Mouse (Mus musculus) liver, embryonic 11.5 days (tissue): ENCODE data around the gene Wdr54. TPM values are rescaled to one million over a fixed set of nuclear protein-coding genes. Genes with fewer than 3 reads are reported as not detected.

Source experiments
- ATAC-seq: fragments of 200-750 bp; cut with Nextera tagmentation; replicated peaks from 2 replicates; pipeline ENCODE4 v1.8.0; 2017; ENCODE audit warnings: moderate number of reproducible peaks, mild to moderate bottlenecking, moderate TSS enrichment, moderate library complexity; ENCODE audit not compliant: low FRiP score
- DNase-seq: peaks from one replicate; pipeline ENCODE4 v3.0.0-alpha.2; 2017; ENCODE audit warnings: low spot score
- H3K27ac ChIP-seq: fragments of 300-500 bp; sonication (generic); 2 replicates; pipeline ENCODE4 v1.5.1; 2014; ENCODE audit warnings: mild to moderate bottlenecking, low read depth, low read length, control low read depth
- H3K27me3 ChIP-seq: fragments of 300-500 bp; sonication (generic); replicated peaks from 2 replicates; pipeline ENCODE4 v1.6.1; 2014; ENCODE audit warnings: low read length, mixed read lengths; ENCODE audit not compliant: control insufficient read depth, insufficient read depth
- H3K36me3 ChIP-seq: fragments of 300-500 bp; sonication (generic); 2 replicates; pipeline ENCODE4 v1.6.1; 2014; ENCODE audit warnings: mild to moderate bottlenecking, low read length, moderate library complexity, mixed read lengths; ENCODE audit not compliant: control insufficient read depth, insufficient read depth
- H3K4me1 ChIP-seq: fragments of 300-500 bp; sonication (generic); replicated peaks from 2 replicates; pipeline ENCODE4 v1.6.1; 2014; ENCODE audit warnings: low read length, mixed read lengths; ENCODE audit not compliant: control insufficient read depth, insufficient read depth
- H3K4me2 ChIP-seq: fragments of 300-500 bp; sonication (generic); 2 replicates; pipeline ENCODE4 v1.6.1; 2014; ENCODE audit warnings: mild to moderate bottlenecking, control low read depth, moderate library complexity
- H3K4me3 ChIP-seq: fragments of 300-500 bp; sonication (generic); 2 replicates; pipeline ENCODE4 v1.5.1; 2014; ENCODE audit warnings: low read depth, low read length, control low read depth
- H3K9ac ChIP-seq: fragments of 300-500 bp; sonication (generic); 2 replicates; pipeline ENCODE4 v1.6.1; 2014; ENCODE audit warnings: low read depth, low read length, control low read depth
- H3K9me3 ChIP-seq: fragments of 300-500 bp; sonication (generic); 2 replicates; pipeline ENCODE4 v1.6.1; 2016; ENCODE audit warnings: low read length, inconsistent platforms, mixed read lengths; ENCODE audit not compliant: control insufficient read depth
- WGBS: fragments of 180-500 bp; shearing (Covaris S2); extraction: QIAGEN DNeasy Blood & Tissue Kit; methylation state at CpG from one replicate; pipeline ENCODE4 v1.1.7; 2014; 5-methylcytosine and 5-hydroxymethylcytosine counted together
- polyA plus RNA-seq: library from polyadenylated mRNA; unstranded; fragments of >200 nt; fragmentation: Nextera tagmentation; extraction: Ambion mirVana; gene quantifications from 2 replicates; pipeline ENCODE4 v1.2.1, GENCODE M21; 2014

Gene Wdr54
- polyA plus RNA-seq, 1 experiment from 2014 or later: 2.3 TPM

DNA sequence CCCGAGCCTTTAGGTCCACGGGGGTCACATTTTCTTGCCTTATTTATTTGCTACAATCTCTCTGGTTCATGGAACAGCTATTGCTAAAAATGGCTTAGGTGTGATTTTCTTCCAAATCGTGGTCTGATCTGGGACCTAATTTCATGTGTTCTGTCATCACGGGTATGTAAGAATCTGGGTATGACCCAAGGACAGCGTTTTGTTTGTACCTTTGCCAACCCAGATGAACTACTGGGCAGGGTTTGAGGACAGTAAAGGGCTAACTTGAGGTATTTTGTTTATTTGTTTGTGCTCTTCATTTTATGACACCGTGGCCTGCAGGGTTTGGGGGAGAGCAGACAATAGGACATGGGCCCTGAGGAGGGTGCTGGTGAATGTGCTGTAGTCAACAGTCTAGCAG is 24.4 kb upstream of the Wdr54 start:
- Histone ChIP-seq H3K27ac (no peak overlapping the region), H3K27me3 (no peaks in the 10 kb centered on the region), H3K36me3 (peaks cover 5% of the 10 kb centered on the region; the same call in 1 of the 2 replicates), H3K4me2 (no peak overlapping the region), H3K9me3 (no peaks in the 10 kb centered on the region), H3K4me1 (peaks cover 13% of the 10 kb centered on the region), H3K4me3 (no peak overlapping the region), H3K9ac (no peak overlapping the region)
- DNase-seq (no peak), ATAC-seq (no peak)
- 82% methylated on average over 6 of the region's 6 CpGs for WGBS

DNA sequence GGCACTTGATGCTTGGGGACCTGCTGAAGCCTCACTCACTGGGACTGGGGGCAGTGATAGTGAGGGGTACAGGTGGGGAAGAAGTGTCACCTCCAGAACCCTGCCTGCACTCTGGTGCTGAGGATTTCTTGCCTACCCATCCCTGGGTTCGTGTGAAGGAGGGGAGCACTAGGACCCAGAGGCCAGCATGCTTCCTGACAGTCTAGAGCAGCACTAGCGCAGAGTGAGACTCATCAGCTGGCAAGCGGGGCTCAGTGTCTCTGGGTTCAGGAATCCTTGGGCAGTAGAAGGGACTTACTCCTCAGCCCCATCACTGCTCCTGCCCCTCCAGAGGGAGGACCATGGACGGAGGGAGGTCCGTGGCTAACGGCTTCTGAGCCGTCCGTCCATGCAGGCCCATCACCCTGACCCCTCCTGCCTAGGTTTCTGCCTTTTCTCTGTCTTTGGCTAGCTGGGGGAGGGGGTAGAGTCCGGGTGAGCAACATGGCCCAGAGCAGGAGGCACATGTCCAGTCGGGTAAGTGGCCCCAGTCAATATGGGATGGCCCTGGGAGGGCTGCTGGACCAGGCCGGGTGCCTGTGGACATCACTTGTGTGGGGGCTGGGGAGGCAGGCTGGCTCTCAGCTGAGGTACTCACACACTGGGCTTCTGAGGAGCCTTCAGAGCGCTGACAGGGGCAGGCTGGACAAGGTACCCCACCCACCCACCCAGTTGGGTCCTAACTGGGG is 23.4 kb upstream of the Wdr54 start:
- ATAC-seq: peak; percentile 45
- H3K9me3 ChIP-seq: no peaks in the 10 kb centered on the region
- peak overlapping the region; percentile 48 for H3K4me2 ChIP-seq
- no peak overlapping the region for H3K9ac ChIP-seq
- WGBS: 49% methylated on average over 12 of the region's 12 CpGs
- H3K27ac ChIP-seq: no peak overlapping the region
- no peak for DNase-seq
- H3K36me3 ChIP-seq: peaks cover 5% of the 10 kb centered on the region; the same call in 1 of the 2 replicates
- H3K4me1 ChIP-seq: peaks cover 9% of the 10 kb centered on the region; the same call in 1 of the 2 replicates
- H3K4me3 ChIP-seq: peak overlapping the region; percentile 27
- H3K27me3 ChIP-seq: no peaks in the 10 kb centered on the region

DNA sequence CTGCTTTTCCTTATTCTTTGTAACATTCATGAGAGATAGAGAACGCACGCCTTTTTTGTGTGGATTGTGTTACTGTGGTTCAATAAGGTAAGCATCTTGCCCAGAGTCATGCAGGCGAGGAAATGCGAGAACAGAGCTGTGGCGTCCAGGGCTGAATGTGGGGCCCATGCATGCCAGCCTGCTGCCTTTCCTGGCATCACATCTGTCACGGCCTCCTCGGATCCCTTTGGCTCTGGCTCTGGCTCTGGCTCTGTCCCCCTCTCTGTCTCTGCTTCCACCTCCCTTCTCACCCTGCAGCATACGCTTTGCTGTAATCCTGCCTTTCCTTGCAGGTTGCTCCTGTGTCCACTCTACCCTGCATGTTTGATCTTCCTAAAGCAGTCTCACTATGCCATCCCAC is 19.8 kb upstream of the Wdr54 start:
- DNase-seq: no peak
- Histone ChIP-seq H3K27ac (no peak overlapping the region), H3K36me3 (no peaks in the 10 kb centered on the region; the same call in 1 of the 2 replicates), H3K4me1 (peaks cover 9% of the 10 kb centered on the region; the same call in 1 of the 2 replicates), H3K27me3 (no peaks in the 10 kb centered on the region), H3K9ac (no peak overlapping the region), H3K9me3 (no peaks in the 10 kb centered on the region), H3K4me3 (no peak overlapping the region), H3K4me2 (no peak overlapping the region)
- WGBS: 91% methylated on average over 8 of the region's 8 CpGs
- ATAC-seq: no peak

DNA sequence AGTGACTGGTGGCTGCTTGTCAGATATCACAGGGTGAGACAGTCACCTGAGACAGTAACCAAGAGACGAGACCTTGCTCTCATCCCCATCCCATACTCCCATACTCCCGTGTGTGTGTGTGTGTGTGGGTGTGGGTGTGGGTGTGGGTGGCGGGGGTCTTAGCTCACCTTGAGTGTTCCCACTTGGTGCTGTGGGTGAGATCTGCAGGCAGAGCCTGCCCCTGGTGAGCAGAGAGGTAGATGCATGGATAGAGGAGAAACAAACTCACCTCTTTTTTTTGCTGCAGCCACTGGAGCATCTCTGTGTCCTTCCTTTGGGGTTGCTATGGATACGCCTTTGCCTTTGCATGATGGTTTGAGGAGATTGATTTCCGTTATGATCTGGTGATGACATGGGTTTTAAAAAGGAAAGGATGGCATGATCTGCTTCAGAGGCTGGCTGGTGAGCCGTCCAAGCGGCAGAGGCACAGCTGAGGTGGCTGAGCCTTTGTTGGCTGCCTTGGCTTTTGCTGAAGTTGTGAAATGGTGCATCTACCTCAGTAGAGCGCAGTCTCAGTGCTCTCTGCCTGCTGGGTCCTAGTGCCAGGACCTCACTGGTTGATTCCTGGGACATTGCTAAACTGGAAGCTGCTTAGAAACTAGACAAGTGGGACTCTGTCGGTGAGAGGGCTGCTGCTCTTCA is 16.2 kb upstream of the Wdr54 start:
- Histone ChIP-seq H3K9me3 (no peaks in the 10 kb centered on the region), H3K4me2 (no peak overlapping the region), H3K4me1 (0 out of 2 replicates have a peak, but pooled peaks cover 2% of the 10 kb centered on the region), H3K9ac (no peak overlapping the region), H3K27me3 (no peaks in the 10 kb centered on the region), H3K27ac (no peak overlapping the region), H3K36me3 (no peaks in the 10 kb centered on the region; the same call in 1 of the 2 replicates), H3K4me3 (no peak overlapping the region)
- DNase-seq: no peak
- WGBS: 70% methylated on average over 9 of the region's 9 CpGs
- no peak for ATAC-seq

DNA sequence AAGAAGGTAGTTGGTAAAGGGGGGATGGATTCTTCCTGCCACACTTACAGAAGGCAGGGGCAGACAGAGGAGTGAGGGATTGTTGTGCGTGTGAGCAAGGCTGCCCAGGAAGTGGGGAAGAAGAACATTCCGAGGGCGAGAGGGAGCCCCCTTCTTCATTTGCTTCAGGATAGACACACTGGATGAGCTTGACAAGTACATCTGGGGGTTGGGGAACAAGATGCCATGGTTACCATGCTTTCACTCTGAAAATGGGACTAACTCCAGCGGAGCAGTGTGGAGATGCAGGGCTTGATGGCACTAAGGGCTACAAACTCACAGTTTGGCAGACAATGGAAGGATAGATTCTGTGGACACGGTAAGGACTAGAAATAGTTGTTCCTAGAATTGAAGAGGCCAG is 14.9 kb upstream of the Wdr54 start:
- peaks cover 11% of the 10 kb centered on the region for H3K4me1 ChIP-seq
- H3K9me3 ChIP-seq: no peaks in the 10 kb centered on the region
- H3K9ac ChIP-seq: no peak overlapping the region
- no peak overlapping the region for H3K4me3 ChIP-seq
- 82% methylated on average over 5 of the region's 5 CpGs for WGBS
- DNase-seq (no peak), ATAC-seq (no peak)
- H3K36me3 ChIP-seq: no peaks in the 10 kb centered on the region
- H3K27ac ChIP-seq: no peak overlapping the region
- no peaks in the 10 kb centered on the region for H3K27me3 ChIP-seq
- H3K4me2 ChIP-seq: no peak overlapping the region

DNA sequence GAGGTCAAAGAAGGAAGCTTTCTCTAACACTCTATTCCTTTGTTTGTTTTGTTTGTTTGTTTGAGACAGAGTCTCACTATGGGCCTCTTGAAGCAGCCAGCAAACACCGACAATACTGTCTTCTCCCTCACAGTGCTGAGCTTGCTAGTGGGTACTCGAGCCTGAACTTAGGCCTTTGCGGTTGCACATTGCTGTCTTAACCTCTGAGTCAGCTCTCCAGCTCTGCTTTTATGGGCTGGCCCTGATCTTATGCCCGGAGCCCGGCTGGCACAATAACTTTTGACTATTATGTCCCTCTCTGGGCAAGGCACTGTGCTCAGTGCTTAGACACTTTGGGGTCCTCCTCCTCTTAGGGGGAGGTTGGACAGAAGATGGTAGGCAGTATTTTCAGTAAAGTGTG is 13.7 kb upstream of the Wdr54 start:
- WGBS: 73% methylated on average over 5 of the region's 5 CpGs
- Histone ChIP-seq H3K9ac (no peak overlapping the region), H3K36me3 (no peaks in the 10 kb centered on the region), H3K9me3 (no peaks in the 10 kb centered on the region), H3K4me3 (no peak overlapping the region), H3K27me3 (no peaks in the 10 kb centered on the region), H3K4me1 (peaks cover 12% of the 10 kb centered on the region), H3K4me2 (no peak overlapping the region), H3K27ac (no peak overlapping the region)
- ATAC-seq: no peak
- DNase-seq: no peak

DNA sequence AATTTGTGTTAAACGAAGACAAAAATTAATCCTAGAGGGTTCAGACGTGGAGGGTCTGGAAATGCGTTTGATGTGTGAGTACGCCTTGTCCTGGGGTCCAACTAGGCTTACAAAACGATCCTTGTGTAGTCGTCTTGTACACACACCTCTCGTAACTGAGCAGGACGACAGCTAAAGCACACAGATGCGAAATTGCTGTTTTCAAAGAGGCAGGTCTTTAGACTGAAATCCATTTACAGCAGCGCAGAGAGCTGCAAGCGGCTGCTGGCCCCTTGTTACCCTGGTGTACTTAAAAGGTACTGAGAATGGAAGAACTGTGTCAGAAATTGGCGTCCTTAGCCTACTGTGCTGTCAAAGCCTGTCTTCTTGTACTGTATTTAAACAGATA is 10.0 kb upstream of the Wdr54 start:
- peak overlapping the region; percentile 74 for H3K4me3 ChIP-seq
- peak overlapping the region; percentile 87 for H3K4me2 ChIP-seq
- H3K27ac ChIP-seq: peak overlapping the region; percentile 28; the same call in 1 of the 2 replicates
- DNase-seq (no peak), ATAC-seq (peak; percentile 2; the same call in 1 of the 2 replicates)
- H3K9ac ChIP-seq: peak overlapping the region; percentile 74
- H3K9me3 ChIP-seq: no peaks in the 10 kb centered on the region
- peaks cover 15% of the 10 kb centered on the region for H3K27me3 ChIP-seq
- H3K4me1 ChIP-seq: peaks cover 18% of the 10 kb centered on the region
- H3K36me3 ChIP-seq: no peaks in the 10 kb centered on the region
- WGBS: under 1% methylated on average over 12 of the region's 12 CpGs

DNA sequence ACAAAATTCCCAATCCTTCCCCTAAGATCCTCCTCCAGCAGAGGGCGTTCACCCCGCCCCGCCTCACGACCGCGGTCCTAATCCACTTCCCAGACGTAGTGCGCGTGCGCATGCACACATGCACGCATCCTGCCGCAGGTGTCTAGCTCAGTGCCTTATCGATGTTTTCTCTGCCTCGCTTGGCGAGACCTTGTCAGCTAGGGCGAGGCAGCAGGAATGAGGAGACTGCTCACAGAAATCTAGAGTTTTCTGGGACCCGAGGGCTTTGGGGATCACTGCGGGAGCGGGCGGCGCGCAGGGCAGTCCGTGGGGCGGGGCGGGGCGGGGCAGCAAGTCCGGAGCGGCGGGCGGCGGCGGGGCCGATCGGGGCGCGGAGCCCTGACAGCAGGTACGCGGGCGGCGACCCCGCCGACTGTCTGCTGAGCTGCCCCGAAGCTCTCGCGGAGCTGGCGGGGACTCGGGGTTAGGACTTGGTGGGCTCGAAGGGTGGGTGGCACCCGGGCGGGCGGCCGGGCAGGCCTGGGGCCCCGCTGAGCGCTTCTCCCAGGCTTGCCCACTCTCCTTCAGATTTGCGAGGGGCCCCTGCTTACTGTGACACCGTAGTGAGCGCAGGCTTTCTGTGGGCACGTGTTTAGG is 9.5 kb upstream of the Wdr54 start, which contains the start of gene Dctn1:
Gene Dctn1, plus strand, starts transcription at position 314 of the 636 bp plus-strand sequence.
- DNase-seq: peak; percentile 92
- Histone ChIP-seq H3K9me3 (no peaks in the 10 kb centered on the region), H3K36me3 (no peaks in the 10 kb centered on the region), H3K27ac (peak within 1 kb of the TSS; percentile 28), H3K4me2 (peak within 1 kb of the TSS; percentile 87), H3K27me3 (peaks cover 20% of the 10 kb centered on the region), H3K4me1 (peaks cover 18% of the 10 kb centered on the region), H3K4me3 (peak within 1 kb of the TSS; percentile 74), H3K9ac (peak within 1 kb of the TSS; percentile 74)
- peak; percentile 86 for ATAC-seq
- under 1% methylated on average over 58 of the region's 58 CpGs for WGBS
